Mouse (Mus musculus) embryonic facial prominence, embryonic 11.5 days (tissue): ENCODE data around the gene 9930111J21Rik1. TPM values are rescaled to one million over a fixed set of nuclear protein-coding genes. Genes with fewer than 3 reads are reported as not detected.
"Not testable (repeated sequence)": the region's sequence is repeated elsewhere in the genome, so short reads cannot be mapped to it uniquely, and the experiment has no call there.

Experiments used
- ATAC-seq: fragments of 200-750 bp; cut with Nextera tagmentation; replicated peaks from 2 replicates; pipeline ENCODE4 v1.8.0; 2017; ENCODE audit warnings: low read depth; ENCODE audit not compliant: insufficient number of reproducible peaks, low FRiP score, low TSS enrichment
- DNase-seq: peaks from one replicate; pipeline ENCODE4 v3.0.0-alpha.2; 2015; ENCODE audit warnings: low spot score
- H3K27ac ChIP-seq: fragments of 300-500 bp; sonication (generic); replicated peaks from 2 replicates; pipeline ENCODE4 v1.5.1; 2014; ENCODE audit warnings: mild to moderate bottlenecking, low read depth, low read length, control low read depth
- H3K27me3 ChIP-seq: fragments of 300-500 bp; sonication (generic); 2 replicates; pipeline ENCODE4 v1.6.1; 2014; ENCODE audit warnings: mild to moderate bottlenecking, low read length, moderate library complexity, mixed read lengths; ENCODE audit not compliant: control insufficient read depth, insufficient read depth
- H3K36me3 ChIP-seq: fragments of 300-500 bp; sonication (generic); replicated peaks from 2 replicates; pipeline ENCODE4 v1.6.1; 2014; ENCODE audit warnings: low read depth, mild to moderate bottlenecking, low read length, moderate library complexity, mixed read lengths; ENCODE audit not compliant: control insufficient read depth, insufficient read depth
- H3K4me1 ChIP-seq: fragments of 300-500 bp; sonication (generic); 2 replicates; pipeline ENCODE4 v1.6.1; 2014; ENCODE audit warnings: low read length, mixed read lengths; ENCODE audit not compliant: control insufficient read depth, insufficient read depth
- H3K4me2 ChIP-seq: fragments of 300-500 bp; sonication (generic); 2 replicates; pipeline ENCODE4 v1.6.1; 2014; ENCODE audit warnings: low read depth, mild to moderate bottlenecking, control low read depth, low read length, moderate library complexity
- H3K4me3 ChIP-seq: fragments of 300-500 bp; sonication (generic); 2 replicates; pipeline ENCODE4 v1.5.1; 2014; ENCODE audit warnings: low read depth, low read length, control low read depth
- H3K9ac ChIP-seq: fragments of 300-500 bp; sonication (generic); replicated peaks from 2 replicates; pipeline ENCODE4 v1.6.1; 2014; ENCODE audit warnings: mild to moderate bottlenecking, control low read depth, low read length
- H3K9me3 ChIP-seq: fragments of 300-500 bp; sonication (generic); replicated peaks from 2 replicates; pipeline ENCODE4 v1.6.1; 2016; ENCODE audit warnings: mild to moderate bottlenecking, low read length, inconsistent platforms, mixed read lengths; ENCODE audit not compliant: control insufficient read depth
- WGBS: fragments of 180-500 bp; shearing (Covaris S2); extraction: QIAGEN DNeasy Blood & Tissue Kit; methylation state at CpG from one replicate; pipeline ENCODE4 v1.1.7; 2014; 5-methylcytosine and 5-hydroxymethylcytosine counted together
- polyA plus RNA-seq: library from polyadenylated mRNA; unstranded; fragments of >200 nt; fragmentation: Nextera tagmentation; extraction: Ambion mirVana; gene quantifications from 2 replicates; pipeline ENCODE4 v1.2.1, GENCODE M21; 2014

9930111J21Rik1 gene
- polyA plus RNA-seq, 1 experiment from 2014 or later, result 0.11 TPM

DNA sequence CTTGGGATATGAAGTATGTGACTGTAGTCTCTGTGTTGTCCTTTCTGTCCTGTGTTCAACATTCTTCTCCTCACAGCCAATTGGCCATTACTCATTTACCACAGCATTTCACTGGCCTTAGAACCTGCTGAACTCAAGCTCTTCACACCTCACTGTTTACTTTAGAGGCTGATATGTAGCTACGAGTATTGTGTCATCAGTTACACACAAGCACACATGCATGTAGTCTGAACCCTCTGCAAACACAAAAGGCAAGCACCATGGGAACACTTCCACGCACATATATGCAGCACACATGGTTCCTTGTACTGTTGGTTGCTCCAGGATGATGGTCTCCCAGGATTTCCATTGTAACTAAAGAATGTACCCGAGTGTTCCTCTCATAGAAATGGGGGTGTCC, 43.9 kb downstream of the 9930111J21Rik1 start:
- H3K9ac ChIP-seq, H3K4me1 ChIP-seq, H3K9me3 ChIP-seq, H3K27ac ChIP-seq, H3K4me2 ChIP-seq, ATAC-seq, DNase-seq, H3K4me3 ChIP-seq, H3K36me3 ChIP-seq, H3K27me3 ChIP-seq: not testable (repeated sequence)
- whole genome bisulfite sequencing, result no CpG with 5 or more reads among the region's 3 CpGs

DNA sequence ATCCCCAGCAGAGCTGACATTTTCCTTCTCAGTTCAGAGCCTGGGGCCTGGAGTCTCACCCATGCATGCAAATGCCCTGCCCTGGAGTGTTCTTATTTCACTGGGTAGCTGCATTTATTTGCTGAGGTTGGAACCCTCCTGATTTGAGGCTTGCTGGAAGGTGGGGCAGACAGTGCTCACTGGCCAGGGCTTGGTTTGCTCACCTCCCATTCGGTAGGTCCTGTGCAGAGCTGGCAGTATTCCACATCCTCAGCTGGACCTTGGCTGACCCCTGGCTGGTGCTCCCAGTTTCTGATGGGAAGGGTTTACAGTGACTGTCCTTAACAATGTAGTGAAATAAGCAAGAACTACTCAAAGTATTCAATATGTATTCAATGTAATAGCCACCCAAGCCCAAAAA, 45.3 kb downstream of the 9930111J21Rik1 start:
- not testable (repeated sequence) for H3K27ac ChIP-seq, H3K9me3 ChIP-seq, ATAC-seq, H3K4me3 ChIP-seq, H3K4me2 ChIP-seq, DNase-seq, H3K4me1 ChIP-seq, H3K27me3 ChIP-seq, H3K36me3 ChIP-seq, H3K9ac ChIP-seq
- 67% methylated on average over 1 of the region's 1 CpGs for WGBS

DNA sequence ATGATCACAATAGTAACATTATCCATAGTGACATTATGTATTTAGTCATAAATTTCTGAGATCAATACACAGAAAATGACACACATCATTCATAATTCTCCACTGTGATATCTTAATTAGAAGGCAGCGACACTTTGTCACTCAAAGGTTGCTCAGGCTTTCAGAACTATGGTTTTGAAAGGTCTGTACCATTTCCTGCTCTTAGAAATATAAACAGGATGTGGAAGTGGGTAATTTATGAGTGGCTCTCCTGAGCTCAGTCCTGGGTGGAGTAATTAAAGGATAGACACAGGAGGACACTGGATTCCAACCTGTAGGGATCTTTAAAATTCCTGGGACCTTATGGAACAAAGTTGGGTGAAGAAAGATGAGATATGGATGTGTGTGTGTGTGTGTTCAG, 45.8 kb downstream of the 9930111J21Rik1 start:
- H3K4me3 ChIP-seq, H3K9ac ChIP-seq, H3K4me1 ChIP-seq, H3K9me3 ChIP-seq, ATAC-seq, H3K27me3 ChIP-seq, H3K27ac ChIP-seq, DNase-seq, H3K36me3 ChIP-seq, H3K4me2 ChIP-seq: not testable (repeated sequence)
- WGBS, result 77% methylated on average over 1 of the region's 1 CpGs

DNA sequence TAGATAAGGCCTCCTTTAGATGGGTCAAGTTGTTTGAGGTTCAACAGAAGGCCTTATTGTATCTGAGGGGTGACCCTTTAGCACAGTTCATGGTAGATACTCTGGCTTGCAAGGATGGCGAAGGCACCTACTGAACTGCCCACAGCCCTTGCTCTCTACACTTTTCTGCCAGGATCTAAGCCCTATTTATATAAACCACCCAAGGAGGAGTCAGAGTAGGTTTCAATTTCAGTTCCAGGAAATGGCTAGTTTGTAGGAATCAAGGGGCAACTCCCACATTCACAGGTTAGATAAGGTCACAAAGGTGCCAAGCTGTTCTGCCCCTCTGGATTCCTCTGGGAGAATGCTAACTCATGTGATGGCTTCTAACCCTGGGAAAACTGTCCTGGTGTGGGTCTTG, 51.1 kb downstream of the 9930111J21Rik1 start:
- H3K36me3 ChIP-seq, DNase-seq, ATAC-seq, H3K4me2 ChIP-seq, H3K27ac ChIP-seq, H3K9me3 ChIP-seq, H3K27me3 ChIP-seq, H3K4me1 ChIP-seq, H3K4me3 ChIP-seq, H3K9ac ChIP-seq: not testable (repeated sequence)
- 77% methylated on average over 1 of the region's 1 CpGs for WGBS

DNA sequence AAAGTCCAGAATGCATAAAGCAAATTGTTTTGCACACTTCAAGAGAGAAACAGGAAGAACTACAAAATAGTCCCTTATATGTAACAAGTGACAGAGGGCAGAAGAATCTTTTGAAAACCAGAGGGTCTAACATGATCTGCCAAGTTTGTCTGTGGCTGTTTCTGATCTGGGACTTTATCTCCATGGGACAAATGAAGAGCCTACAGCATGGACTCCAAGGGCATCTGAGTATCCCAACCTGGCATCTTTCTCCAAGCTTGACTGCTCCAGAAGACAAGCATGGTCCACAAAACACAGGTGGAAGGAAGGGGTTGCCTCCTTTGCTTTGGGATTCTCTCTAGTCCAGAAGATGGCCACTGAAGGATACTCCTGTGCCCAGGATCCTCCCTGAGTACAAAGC, 52.8 kb downstream of the 9930111J21Rik1 start:
- not testable (repeated sequence) for H3K27ac ChIP-seq

DNA sequence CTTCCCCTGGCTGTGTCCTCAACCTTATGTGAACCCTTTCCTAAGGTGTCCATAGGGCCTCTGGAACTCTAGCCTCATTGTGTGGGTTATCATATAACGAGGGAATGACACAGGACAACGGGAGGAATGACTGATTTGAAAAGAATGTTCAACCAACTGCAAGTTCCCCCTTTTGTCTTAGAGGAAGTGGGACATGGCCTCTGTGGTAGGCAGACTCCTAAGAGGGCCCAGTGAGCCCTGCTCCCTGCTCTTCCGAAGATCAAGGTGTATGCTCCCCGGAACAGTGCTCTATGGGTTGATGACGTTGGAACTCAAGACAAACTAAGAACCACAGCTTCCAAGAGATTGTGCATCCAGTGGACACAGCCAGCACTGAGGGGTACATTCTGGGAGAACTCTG, 55.4 kb downstream of the 9930111J21Rik1 start:
- not testable (repeated sequence) for H3K9ac ChIP-seq, H3K36me3 ChIP-seq, DNase-seq, ATAC-seq, H3K27ac ChIP-seq, H3K9me3 ChIP-seq, H3K4me3 ChIP-seq, H3K27me3 ChIP-seq, H3K4me2 ChIP-seq, H3K4me1 ChIP-seq
- 83% methylated on average over 5 of the region's 5 CpGs for WGBS

More for the DNA sequence above, 52.8 kb downstream of the 9930111J21Rik1 start:
- not testable (repeated sequence) for H3K27me3 ChIP-seq, DNase-seq, H3K36me3 ChIP-seq, H3K4me3 ChIP-seq, H3K9ac ChIP-seq, H3K9me3 ChIP-seq, ATAC-seq, H3K4me1 ChIP-seq, H3K4me2 ChIP-seq

DNA sequence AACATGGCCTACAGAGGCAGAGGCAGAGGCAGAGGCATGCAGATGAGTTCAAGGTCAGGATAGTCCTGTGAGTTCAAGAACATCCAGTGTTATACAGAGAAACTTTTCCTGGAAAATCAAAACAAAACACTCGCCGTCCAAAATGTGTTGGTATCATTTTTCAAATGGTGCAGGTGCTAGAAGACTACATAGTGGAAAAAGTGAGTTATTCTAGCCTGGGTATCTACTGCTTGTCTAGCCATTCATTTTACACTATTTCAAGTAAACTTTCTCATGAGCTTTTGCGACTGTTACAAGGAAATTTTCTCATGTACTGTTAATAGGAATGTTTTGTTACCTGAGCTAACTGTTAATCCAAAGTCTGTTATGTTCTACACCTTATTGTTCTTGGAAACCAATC, 60.8 kb downstream of the 9930111J21Rik1 start:
- no peak overlapping the region for H3K9ac ChIP-seq
- no peaks in the 10 kb centered on the region for H3K9me3 ChIP-seq
- DNase-seq, result no peak
- no peaks in the 10 kb centered on the region for H3K27me3 ChIP-seq
- no peak for ATAC-seq
- no peak overlapping the region for H3K4me3 ChIP-seq
- no peaks in the 10 kb centered on the region for H3K4me1 ChIP-seq
- 84% methylated on average over 3 of the region's 3 CpGs for WGBS
- H3K36me3 ChIP-seq, result no peaks in the 10 kb centered on the region
- no peak overlapping the region for H3K4me2 ChIP-seq
- no peak overlapping the region for H3K27ac ChIP-seq

DNA sequence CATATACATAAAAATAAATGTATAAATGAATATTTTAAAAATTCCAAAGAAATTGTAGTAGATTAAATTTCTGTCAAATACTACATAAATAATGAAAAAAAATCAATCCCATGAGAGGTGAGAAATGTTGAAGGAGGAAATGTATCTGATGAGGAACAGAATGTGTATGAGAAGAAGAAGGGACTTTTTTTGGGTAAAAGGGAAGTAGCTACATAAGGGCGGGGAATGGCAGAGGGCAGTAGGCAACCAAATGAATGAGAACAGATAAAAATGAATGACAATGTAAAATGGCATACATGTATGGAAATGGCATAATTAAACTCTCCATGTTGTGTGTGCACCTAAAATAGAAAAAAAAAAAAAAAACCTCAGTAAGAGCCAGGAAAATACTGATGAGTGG, 65.6 kb downstream of the 9930111J21Rik1 start:
- Histone ChIP-seq H3K4me1 (no peaks in the 10 kb centered on the region), H3K27ac (no peak overlapping the region), H3K9me3 (no peaks in the 10 kb centered on the region), H3K4me2 (no peak overlapping the region), H3K9ac (no peak overlapping the region), H3K36me3 (no peaks in the 10 kb centered on the region), H3K4me3 (no peak overlapping the region), H3K27me3 (no peaks in the 10 kb centered on the region)
- no peak for ATAC-seq
- WGBS, result 89% methylated on average over 1 of the region's 1 CpGs
- no peak for DNase-seq
